In genomic region chr6:51727191-51727590, GRCm38 (mm10) we compare ENCODE assay signal across 22 mouse cellular contexts.
"Had no signal": no experiment of that assay in that cellular context is flagged by ENCODE, and none has a peak within 500 bp of the region (broad histone marks: within the 10 kb centered on the region; RNA-seq: fewer than 3 reads in every experiment).

No protein-coding gene starts in this region.

- H3K4me3 ChIP-seq: limb, embryonic 12.5 days; limb, embryonic 15.5 days; midbrain, embryonic 12.5 days; midbrain, embryonic 15.5 days; neural tube, embryonic 12.5 days; neural tube, embryonic 15.5 days had no signal

- H3K9ac ChIP-seq: limb, embryonic 12.5 days; limb, embryonic 15.5 days; liver, embryonic 14.5 days; liver, postnatal 0 days; lung, embryonic 14.5 days; midbrain, embryonic 12.5 days; midbrain, embryonic 15.5 days; neural tube, embryonic 12.5 days; neural tube, embryonic 15.5 days had no signal

- H3K27me3 ChIP-seq: limb, embryonic 12.5 days; limb, embryonic 15.5 days; midbrain, embryonic 12.5 days; midbrain, embryonic 15.5 days; neural tube, embryonic 12.5 days; neural tube, embryonic 15.5 days had no signal

- DNase-seq: kidney, postnatal 14 days; kidney, postnatal 4 days; left cerebral cortex, postnatal 4 days; liver, postnatal 0 days; lung, embryonic 14.5 days; right cerebral cortex, adult 18-20 months; right cerebral cortex, postnatal 14 days; right cerebral cortex, postnatal 4 days; thymus, adult 2 months; thymus, postnatal 14 days; thymus, postnatal 4 days had no signal

- ATAC-seq: liver, postnatal 0 days; lung, postnatal 0 days; midbrain, embryonic 15.5 days had no signal

- H3K27ac ChIP-seq: limb, embryonic 12.5 days; limb, embryonic 15.5 days; liver, embryonic 14.5 days; macrophage; midbrain, embryonic 12.5 days; midbrain, embryonic 15.5 days; neural tube, embryonic 12.5 days; neural tube, embryonic 15.5 days; stomach, postnatal 0 days had no signal

- H3K36me3 ChIP-seq: limb, embryonic 12.5 days; limb, embryonic 15.5 days; midbrain, embryonic 12.5 days; midbrain, embryonic 15.5 days; neural tube, embryonic 12.5 days; neural tube, embryonic 15.5 days had no signal

- H3K4me2 ChIP-seq: limb, embryonic 12.5 days; limb, embryonic 15.5 days; liver, embryonic 11.5 days; lung, embryonic 14.5 days; midbrain, embryonic 12.5 days; midbrain, embryonic 15.5 days; neural tube, embryonic 12.5 days; neural tube, embryonic 15.5 days had no signal

- H3K9me3 ChIP-seq: limb, embryonic 12.5 days; limb, embryonic 15.5 days; midbrain, embryonic 12.5 days; midbrain, embryonic 15.5 days; neural tube, embryonic 12.5 days; neural tube, embryonic 15.5 days had no signal
